Mouse (Mus musculus): ENCODE results near the gene Rnf43. TPM values are rescaled to one million over a fixed set of nuclear protein-coding genes. Genes with fewer than 3 reads are reported as not detected.

Gene Rnf43
- 1.5 and 1.9 TPM in 2 replicates for polyA plus RNA-seq (2014; fragmentation: Nextera tagmentation; extraction: Ambion mirVana)

- peaks cover 4% of the 10 kb centered on the region; the same call in 1 of the 2 replicates for H3K4me1 ChIP-seq (replicated peaks; ENCODE audit: control insufficient read depth, insufficient read depth, low read length)
- H3K27ac ChIP-seq (ENCODE audit: low read depth, low read length): no peak within 1 kb of the TSS
- DNase-seq (ENCODE audit: low spot score) (peak; percentile 87), ATAC-seq (replicated peaks; ENCODE audit: low FRiP score) (peak; percentile 21; the same call in 1 of the 2 replicates)
- no peaks in the 10 kb centered on the region for H3K9me3 ChIP-seq (ENCODE audit: control insufficient read depth, low read length)
- H3K4me2 ChIP-seq (ENCODE audit: low read depth, low read length, severe bottlenecking): peak within 1 kb of the TSS; percentile 51
- peak within 1 kb of the TSS; percentile 44; the same call in 1 of the 2 replicates for H3K9ac ChIP-seq (ENCODE audit: low read length)
- H3K27me3 ChIP-seq (ENCODE audit: control insufficient read depth, insufficient read depth, low read length): peaks cover 12% of the 10 kb centered on the region
- H3K36me3 ChIP-seq (ENCODE audit: control insufficient read depth, insufficient read depth, low read length): no peaks in the 10 kb centered on the region
- under 1% methylated on average over 8 of the region's 8 CpGs for WGBS
- H3K4me3 ChIP-seq (ENCODE audit: low read depth, low read length): peak within 1 kb of the TSS; percentile 31
These were observed at the start of gene Rnf43 for GRCm38 (mm10) chr11:87662407-87662806. TSS of gene Rnf43 (plus strand) at chr11:87662722.

GRCm38 (mm10) chr11:87613972-87614371 is 48.5 kb upstream of the Rnf43 start:
- DNase-seq (ENCODE audit: low spot score): no peak
- H3K27me3 ChIP-seq (ENCODE audit: control insufficient read depth, insufficient read depth, low read length): no peaks in the 10 kb centered on the region
- H3K36me3 ChIP-seq (ENCODE audit: control insufficient read depth, insufficient read depth, low read length): peaks cover 42% of the 10 kb centered on the region
- no peak overlapping the region for H3K4me2 ChIP-seq (ENCODE audit: low read depth, low read length, severe bottlenecking)
- H3K27ac ChIP-seq (ENCODE audit: low read depth, low read length): no peak overlapping the region
- H3K9me3 ChIP-seq (ENCODE audit: control insufficient read depth, low read length): no peaks in the 10 kb centered on the region; the same call in 1 of the 2 replicates
- no peak for ATAC-seq (replicated peaks; ENCODE audit: low FRiP score)
- 90% methylated on average over 7 of the region's 7 CpGs for WGBS
- no peak overlapping the region for H3K9ac ChIP-seq (ENCODE audit: low read length)
- H3K4me1 ChIP-seq (replicated peaks; ENCODE audit: control insufficient read depth, insufficient read depth, low read length): no peaks in the 10 kb centered on the region
- no peak overlapping the region for H3K4me3 ChIP-seq (ENCODE audit: low read depth, low read length)

- Histone ChIP-seq H3K9ac (ENCODE audit: low read length) (no peak overlapping the region), H3K4me3 (ENCODE audit: low read depth, low read length) (no peak overlapping the region), H3K4me1 (replicated peaks; ENCODE audit: control insufficient read depth, insufficient read depth, low read length) (no peaks in the 10 kb centered on the region), H3K27me3 (ENCODE audit: control insufficient read depth, insufficient read depth, low read length) (no peaks in the 10 kb centered on the region), H3K9me3 (ENCODE audit: control insufficient read depth, low read length) (no peaks in the 10 kb centered on the region; the same call in 1 of the 2 replicates), H3K27ac (ENCODE audit: low read depth, low read length) (no peak overlapping the region), H3K36me3 (ENCODE audit: control insufficient read depth, insufficient read depth, low read length) (peaks cover 39% of the 10 kb centered on the region), H3K4me2 (ENCODE audit: low read depth, low read length, severe bottlenecking) (no peak overlapping the region)
- no peak for DNase-seq (ENCODE audit: low spot score)
- WGBS: 96% methylated on average over 5 of the region's 5 CpGs
- no peak for ATAC-seq (replicated peaks; ENCODE audit: low FRiP score)
These were observed 47.0 kb upstream of the Rnf43 start for GRCm38 (mm10) chr11:87615551-87615950.

- Histone ChIP-seq H3K4me2 (ENCODE audit: low read depth, low read length, severe bottlenecking) (no peak overlapping the region), H3K4me3 (ENCODE audit: low read depth, low read length) (no peak overlapping the region), H3K9me3 (ENCODE audit: control insufficient read depth, low read length) (no peaks in the 10 kb centered on the region; the same call in 1 of the 2 replicates), H3K36me3 (ENCODE audit: control insufficient read depth, insufficient read depth, low read length) (peaks cover 39% of the 10 kb centered on the region), H3K9ac (ENCODE audit: low read length) (no peak overlapping the region), H3K4me1 (replicated peaks; ENCODE audit: control insufficient read depth, insufficient read depth, low read length) (no peaks in the 10 kb centered on the region), H3K27ac (ENCODE audit: low read depth, low read length) (no peak overlapping the region), H3K27me3 (ENCODE audit: control insufficient read depth, insufficient read depth, low read length) (no peaks in the 10 kb centered on the region)
- DNase-seq (ENCODE audit: low spot score): no peak
- WGBS: 97% methylated on average over 2 of the region's 2 CpGs
- no peak for ATAC-seq (replicated peaks; ENCODE audit: low FRiP score)
These were observed 46.6 kb upstream of the Rnf43 start for GRCm38 (mm10) chr11:87615952-87616351.

GRCm38 (mm10) chr11:87616790-87617474 is 45.6 kb upstream of the Rnf43 start, which contains the start of gene Hsf5:
TSS of gene Hsf5 (plus strand) at chr11:87617164.
- Histone ChIP-seq H3K9me3 (ENCODE audit: control insufficient read depth, low read length) (no peaks in the 10 kb centered on the region; the same call in 1 of the 2 replicates), H3K4me1 (replicated peaks; ENCODE audit: control insufficient read depth, insufficient read depth, low read length) (no peaks in the 10 kb centered on the region), H3K36me3 (ENCODE audit: control insufficient read depth, insufficient read depth, low read length) (peaks cover 37% of the 10 kb centered on the region), H3K4me2 (ENCODE audit: low read depth, low read length, severe bottlenecking) (no peak within 1 kb of the TSS), H3K4me3 (ENCODE audit: low read depth, low read length) (no peak within 1 kb of the TSS), H3K27me3 (ENCODE audit: control insufficient read depth, insufficient read depth, low read length) (no peaks in the 10 kb centered on the region), H3K27ac (ENCODE audit: low read depth, low read length) (no peak within 1 kb of the TSS), H3K9ac (ENCODE audit: low read length) (no peak within 1 kb of the TSS)
- no peak for ATAC-seq (replicated peaks; ENCODE audit: low FRiP score)
- 90% methylated on average over 69 of the region's 69 CpGs for WGBS
- DNase-seq (ENCODE audit: low spot score): no peak

- 94% methylated on average over 32 of the region's 32 CpGs for WGBS
- Histone ChIP-seq H3K9me3 (ENCODE audit: control insufficient read depth, low read length) (no peaks in the 10 kb centered on the region; the same call in 1 of the 2 replicates), H3K27ac (ENCODE audit: low read depth, low read length) (no peak overlapping the region)
These were observed 44.9 kb upstream of the Rnf43 start for GRCm38 (mm10) chr11:87617606-87618005.

GRCm38 (mm10) chr11:87623160-87623559 is 39.4 kb upstream of the Rnf43 start:
- 83% methylated on average over 4 of the region's 4 CpGs for WGBS
- Histone ChIP-seq H3K4me2 (ENCODE audit: low read depth, low read length, severe bottlenecking) (no peak overlapping the region), H3K9ac (ENCODE audit: low read length) (no peak overlapping the region), H3K9me3 (ENCODE audit: control insufficient read depth, low read length) (no peaks in the 10 kb centered on the region), H3K27me3 (ENCODE audit: control insufficient read depth, insufficient read depth, low read length) (no peaks in the 10 kb centered on the region), H3K36me3 (ENCODE audit: control insufficient read depth, insufficient read depth, low read length) (no peaks in the 10 kb centered on the region; the same call in 1 of the 2 replicates), H3K4me3 (ENCODE audit: low read depth, low read length) (no peak overlapping the region), H3K27ac (ENCODE audit: low read depth, low read length) (no peak overlapping the region), H3K4me1 (replicated peaks; ENCODE audit: control insufficient read depth, insufficient read depth, low read length) (no peaks in the 10 kb centered on the region)
- ATAC-seq (replicated peaks; ENCODE audit: low FRiP score): no peak
- DNase-seq (ENCODE audit: low spot score): no peak

More at GRCm38 (mm10) chr11:87617606-87618005, 44.9 kb upstream of the Rnf43 start:
- no peak overlapping the region for H3K4me3 ChIP-seq (ENCODE audit: low read depth, low read length)
- DNase-seq (ENCODE audit: low spot score): no peak
- H3K9ac ChIP-seq (ENCODE audit: low read length): no peak overlapping the region
- no peak overlapping the region for H3K4me2 ChIP-seq (ENCODE audit: low read depth, low read length, severe bottlenecking)
- H3K4me1 ChIP-seq (replicated peaks; ENCODE audit: control insufficient read depth, insufficient read depth, low read length): no peaks in the 10 kb centered on the region
- no peak for ATAC-seq (replicated peaks; ENCODE audit: low FRiP score)
- H3K27me3 ChIP-seq (ENCODE audit: control insufficient read depth, insufficient read depth, low read length): no peaks in the 10 kb centered on the region
- H3K36me3 ChIP-seq (ENCODE audit: control insufficient read depth, insufficient read depth, low read length): peaks cover 32% of the 10 kb centered on the region

GRCm38 (mm10) chr11:87629859-87630258 is 32.7 kb upstream of the Rnf43 start:
- Histone ChIP-seq H3K27ac (ENCODE audit: low read depth, low read length) (no peak overlapping the region), H3K4me3 (ENCODE audit: low read depth, low read length) (no peak overlapping the region), H3K9me3 (ENCODE audit: control insufficient read depth, low read length) (no peaks in the 10 kb centered on the region), H3K27me3 (ENCODE audit: control insufficient read depth, insufficient read depth, low read length) (no peaks in the 10 kb centered on the region), H3K4me1 (replicated peaks; ENCODE audit: control insufficient read depth, insufficient read depth, low read length) (no peaks in the 10 kb centered on the region), H3K9ac (ENCODE audit: low read length) (no peak overlapping the region), H3K4me2 (ENCODE audit: low read depth, low read length, severe bottlenecking) (no peak overlapping the region), H3K36me3 (ENCODE audit: control insufficient read depth, insufficient read depth, low read length) (no peaks in the 10 kb centered on the region; the same call in 1 of the 2 replicates)
- WGBS: 40% methylated on average over 10 of the region's 10 CpGs
- DNase-seq (ENCODE audit: low spot score) (peak; percentile 73), ATAC-seq (replicated peaks; ENCODE audit: low FRiP score) (no peak)

Data from forebrain, embryonic 11.5 days (tissue).